Mouse (Mus musculus) forebrain, embryonic 14.5 days (tissue): ENCODE measurements around the gene Slc47a2. TPM values are rescaled to one million over a fixed set of nuclear protein-coding genes. Genes with fewer than 3 reads are reported as not detected.
"Not testable (repeated sequence)": the region's sequence is repeated elsewhere in the genome, so short reads cannot be mapped to it uniquely, and the experiment has no call there.

Source experiments
- ATAC-seq: fragments of 200-750 bp; cut with Nextera tagmentation; 2 replicates; pipeline ENCODE4 v1.8.0; 2017; ENCODE audit warnings: mild to moderate bottlenecking, moderate library complexity
- DNase-seq: peaks from one replicate; pipeline ENCODE4 v3.0.0-alpha.2; 2015; ENCODE audit warnings: low spot score
- H3K27ac ChIP-seq: fragments of 300-500 bp; sonication (generic); 2 replicates; pipeline ENCODE4 v1.5.1; 2014; ENCODE audit warnings: low read depth, mild to moderate bottlenecking, control low read depth, low read length, moderate library complexity
- H3K27me3 ChIP-seq: fragments of 300-500 bp; sonication (generic); replicated peaks from 2 replicates; pipeline ENCODE4 v1.6.1; 2014; ENCODE audit warnings: low read length, control low read depth, mixed read lengths; ENCODE audit not compliant: control insufficient read depth, insufficient read depth
- H3K36me3 ChIP-seq: fragments of 300-500 bp; sonication (generic); 2 replicates; pipeline ENCODE4 v1.6.1; 2014; ENCODE audit warnings: low read length, control low read depth; ENCODE audit not compliant: control insufficient read depth, insufficient read depth
- H3K4me1 ChIP-seq: fragments of 300-500 bp; sonication (generic); 2 replicates; pipeline ENCODE4 v1.6.1; 2014; ENCODE audit warnings: antibody characterized with exemption, low read length, control low read depth; ENCODE audit not compliant: control insufficient read depth, insufficient read depth
- H3K4me2 ChIP-seq: fragments of 300-500 bp; sonication (generic); 2 replicates; pipeline ENCODE4 v1.6.1; 2014; ENCODE audit warnings: mild to moderate bottlenecking, control low read depth, low read length
- H3K4me3 ChIP-seq: fragments of 300-500 bp; sonication (generic); 2 replicates; pipeline ENCODE4 v1.5.1; 2014; ENCODE audit warnings: low read depth, low read length, control low read depth
- H3K9ac ChIP-seq: fragments of 300-500 bp; sonication (generic); 2 replicates; pipeline ENCODE4 v1.6.1; 2014; ENCODE audit warnings: mild to moderate bottlenecking, low read length, control low read depth, moderate library complexity
- H3K9me3 ChIP-seq: fragments of 300-500 bp; sonication (generic); replicated peaks from 2 replicates; pipeline ENCODE4 v1.6.1; 2016; ENCODE audit warnings: low read length, control low read depth, mixed read lengths; ENCODE audit not compliant: control insufficient read depth
- WGBS: fragments of 180-500 bp; shearing (Covaris S2); extraction: QIAGEN DNeasy Blood & Tissue Kit; methylation state at CpG from one replicate; pipeline ENCODE4 v1.1.7; 2014; 5-methylcytosine and 5-hydroxymethylcytosine counted together
- polyA plus RNA-seq: library from polyadenylated mRNA; unstranded; fragments of >200 nt; fragmentation: Nextera tagmentation; extraction: Ambion mirVana; gene quantifications from 2 replicates; pipeline ENCODE4 v1.2.1, GENCODE M21; 2014

Gene Slc47a2
- polyA plus RNA-seq, 1 experiment from 2014 or later = not detected

GRCm38 (mm10) chr11:61319923-61320567 lies 22.6 kb downstream of the Slc47a2 start:
- H3K27me3 ChIP-seq = no peaks in the 10 kb centered on the region
- H3K4me1 ChIP-seq = no peaks in the 10 kb centered on the region
- no peaks in the 10 kb centered on the region for H3K36me3 ChIP-seq
- ATAC-seq (no peak), DNase-seq (no peak)
- H3K4me2 ChIP-seq = no peak overlapping the region
- no peak overlapping the region for H3K4me3 ChIP-seq
- H3K9me3 ChIP-seq = no peaks in the 10 kb centered on the region
- 73% methylated on average over 3 of the region's 3 CpGs for WGBS
- no peak overlapping the region for H3K27ac ChIP-seq
- no peak overlapping the region for H3K9ac ChIP-seq

- ATAC-seq = no peak
- H3K27me3 ChIP-seq = no peaks in the 10 kb centered on the region
- H3K4me3 ChIP-seq = no peak overlapping the region
- no peaks in the 10 kb centered on the region for H3K9me3 ChIP-seq
- H3K4me2 ChIP-seq = no peak overlapping the region
- H3K36me3 ChIP-seq = no peaks in the 10 kb centered on the region
- WGBS = 62% methylated on average over 12 of the region's 12 CpGs
- H3K27ac ChIP-seq = no peak overlapping the region
- H3K4me1 ChIP-seq = no peaks in the 10 kb centered on the region
- H3K9ac ChIP-seq = no peak overlapping the region
- DNase-seq = no peak
Measured at GRCm38 (mm10) chr11:61319233-61319922, 23.3 kb downstream of the Slc47a2 start.

GRCm38 (mm10) chr11:61316864-61317263 lies 25.8 kb downstream of the Slc47a2 start:
- WGBS = 66% methylated on average over 2 of the region's 2 CpGs
- Histone ChIP-seq H3K4me2 (no peak overlapping the region), H3K9ac (no peak overlapping the region), H3K27ac (no peak overlapping the region), H3K36me3 (no peaks in the 10 kb centered on the region), H3K4me1 (no peaks in the 10 kb centered on the region), H3K4me3 (no peak overlapping the region), H3K27me3 (no peaks in the 10 kb centered on the region), H3K9me3 (no peaks in the 10 kb centered on the region)
- DNase-seq (no peak), ATAC-seq (no peak)

- H3K4me3 ChIP-seq = no peak overlapping the region
- DNase-seq = no peak
- no peaks in the 10 kb centered on the region for H3K4me1 ChIP-seq
- no peak overlapping the region for H3K9ac ChIP-seq
- no peaks in the 10 kb centered on the region for H3K36me3 ChIP-seq
- H3K27me3 ChIP-seq = no peaks in the 10 kb centered on the region
- no peak for ATAC-seq
- H3K9me3 ChIP-seq = no peaks in the 10 kb centered on the region; the same call in 1 of the 2 replicates
- H3K4me2 ChIP-seq = no peak overlapping the region
- 80% methylated on average over 7 of the region's 7 CpGs for WGBS
- H3K27ac ChIP-seq = no peak overlapping the region
Measured at GRCm38 (mm10) chr11:61310321-61310720, 32.3 kb downstream of the Slc47a2 start.

- ATAC-seq = no peak
- Histone ChIP-seq H3K4me3 (no peak overlapping the region), H3K27ac (no peak overlapping the region)
Measured at GRCm38 (mm10) chr11:61309831-61310230, 32.8 kb downstream of the Slc47a2 start.

GRCm38 (mm10) chr11:61307795-61308194 lies 34.9 kb downstream of the Slc47a2 start:
- H3K4me2 ChIP-seq = no peak overlapping the region
- no peak overlapping the region for H3K27ac ChIP-seq
- WGBS = 27% methylated on average over 7 of the region's 7 CpGs
- H3K9me3 ChIP-seq = no peaks in the 10 kb centered on the region; the same call in 1 of the 2 replicates
- no peak overlapping the region for H3K9ac ChIP-seq
- ATAC-seq (no peak), DNase-seq (no peak)
- H3K4me1 ChIP-seq = no peaks in the 10 kb centered on the region
- no peaks in the 10 kb centered on the region for H3K27me3 ChIP-seq
- H3K4me3 ChIP-seq = no peak overlapping the region
- H3K36me3 ChIP-seq = no peaks in the 10 kb centered on the region

More at GRCm38 (mm10) chr11:61309831-61310230, 32.8 kb downstream of the Slc47a2 start:
- no peak overlapping the region for H3K9ac ChIP-seq
- no peaks in the 10 kb centered on the region for H3K36me3 ChIP-seq
- no peak for DNase-seq
- WGBS = 72% methylated on average over 12 of the region's 12 CpGs
- no peaks in the 10 kb centered on the region for H3K4me1 ChIP-seq
- no peaks in the 10 kb centered on the region; the same call in 1 of the 2 replicates for H3K9me3 ChIP-seq
- H3K4me2 ChIP-seq = no peak overlapping the region
- H3K27me3 ChIP-seq = no peaks in the 10 kb centered on the region

- no peak overlapping the region for H3K27ac ChIP-seq
- 72% methylated on average over 4 of the region's 4 CpGs for WGBS
- H3K27me3 ChIP-seq = no peaks in the 10 kb centered on the region
- H3K9ac ChIP-seq = no peak overlapping the region
- no peaks in the 10 kb centered on the region for H3K4me1 ChIP-seq
- DNase-seq (peak; percentile 15), ATAC-seq (no peak)
- no peaks in the 10 kb centered on the region for H3K36me3 ChIP-seq
- H3K9me3 ChIP-seq = no peaks in the 10 kb centered on the region; the same call in 1 of the 2 replicates
- H3K4me3 ChIP-seq = no peak overlapping the region
- no peak overlapping the region for H3K4me2 ChIP-seq
Measured at GRCm38 (mm10) chr11:61305377-61305776, 37.3 kb downstream of the Slc47a2 start.

GRCm38 (mm10) chr11:61304535-61304934 lies 38.1 kb downstream of the Slc47a2 start:
- not testable (repeated sequence) for H3K9me3 ChIP-seq, H3K27ac ChIP-seq, DNase-seq, H3K36me3 ChIP-seq, H3K9ac ChIP-seq, H3K4me3 ChIP-seq, H3K4me2 ChIP-seq, ATAC-seq, H3K4me1 ChIP-seq, H3K27me3 ChIP-seq
- 90% methylated on average over 6 of the region's 10 CpGs for WGBS
